Mouse (Mus musculus) thymus, adult 18-20 months (tissue): ENCODE measurements at regions not wholly inside any gene's neighbourhood (a gene's known extent, or its start where the extent isn't known, plus 50 kb on each side); places are given as distances from the start of the nearest gene placed in this dataset.

ENCODE experiments used
- DNase-seq, 2 experiments: peaks; one replicate each; pipeline ENCODE4 v3.0.0; 2022; ENCODE audit warnings: mixed read lengths in 2 of 2

DNA sequence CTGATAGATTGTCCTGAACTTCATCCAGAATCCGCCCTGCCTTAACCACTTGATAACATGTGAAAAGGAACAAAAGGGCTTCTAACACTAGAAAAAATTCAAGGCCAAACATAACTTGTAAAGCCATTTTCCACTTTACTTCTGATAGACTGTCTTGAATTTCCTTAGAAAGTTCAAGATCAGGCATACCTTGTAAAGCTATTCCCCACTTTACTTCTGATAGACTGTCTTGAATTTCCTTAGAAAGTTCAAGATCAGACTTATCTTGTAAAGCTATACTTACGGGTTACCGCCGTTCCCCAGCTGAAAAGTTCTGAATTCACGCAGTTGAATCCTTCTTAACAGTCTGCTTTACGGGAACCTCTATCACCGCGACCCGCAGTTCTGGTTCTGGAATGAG lies 108.4 kb downstream of the Gm21913 start:
- peak in 1 of 2 experiments; percentile 0 for DNase-seq
